Mouse (Mus musculus): ENCODE measurements at regions not wholly inside any gene's neighbourhood (a gene's known extent, or its start where the extent isn't known, plus 50 kb on each side); places are given as distances from the start of the nearest gene placed in this dataset.
"Not testable (repeated sequence)": the region's sequence is repeated elsewhere in the genome, so short reads cannot be mapped to it uniquely, and the experiment has no call there.

GRCm38 (mm10) chr9:91091421-91092050, 270.7 kb upstream of the Zic4 start:
- WGBS, result 98% methylated on average over 1 of the region's 1 CpGs
- no peak for ATAC-seq
- no peak for DNase-seq (ENCODE audit: low spot score)

DNA sequence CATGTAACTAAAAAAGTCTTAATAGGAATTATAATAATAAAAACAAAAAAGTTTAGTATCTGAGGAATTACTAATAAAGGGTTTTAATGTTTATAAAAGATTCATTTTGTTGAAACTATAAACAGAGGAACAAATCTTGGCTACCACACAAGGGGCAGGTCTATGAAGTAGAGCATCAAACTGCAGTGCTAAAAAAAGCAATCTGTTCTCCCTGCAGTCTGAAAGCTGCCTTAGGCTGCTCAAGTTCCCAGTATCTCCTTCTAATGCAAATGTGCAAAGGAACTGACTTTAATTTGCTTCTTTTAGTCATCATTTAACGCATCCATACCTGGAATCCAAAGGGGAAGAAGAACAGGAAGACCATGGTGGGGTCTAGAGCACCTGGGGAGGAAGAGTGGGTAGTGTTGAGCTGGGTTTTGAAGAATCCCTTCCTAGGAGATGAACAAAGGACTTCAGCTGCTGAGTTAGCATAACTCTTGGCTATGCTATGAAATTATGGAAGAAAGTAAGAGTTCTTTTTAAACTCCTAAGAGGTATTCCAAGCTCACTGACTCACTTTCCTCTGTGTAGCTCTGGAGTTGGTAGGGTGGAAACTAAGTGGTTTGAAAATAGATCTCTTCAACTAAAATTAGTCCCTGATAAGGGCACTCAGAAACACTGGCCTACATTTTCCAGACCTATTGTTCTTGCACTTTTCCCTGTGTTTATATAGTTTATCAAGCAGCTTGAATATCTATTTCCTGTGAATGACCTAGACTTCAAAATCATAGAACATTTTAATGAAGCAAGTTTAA, 260.4 kb upstream of the Zic4 start:
- no peak overlapping the region for H3K4me2 ChIP-seq (ENCODE audit: low read length)
- H3K27me3 ChIP-seq (replicated peaks; ENCODE audit: control insufficient read depth, insufficient read depth, low read length), result no peaks in the 10 kb centered on the region
- H3K36me3 ChIP-seq (ENCODE audit: control insufficient read depth, insufficient read depth, low read length), result no peaks in the 10 kb centered on the region
- 55% methylated on average over 1 of the region's 1 CpGs for WGBS
- H3K9me3 ChIP-seq (replicated peaks; ENCODE audit: control insufficient read depth, low read length), result no peaks in the 10 kb centered on the region
- no peaks in the 10 kb centered on the region for H3K4me1 ChIP-seq (ENCODE audit: control insufficient read depth, insufficient read depth, low read length)
- ATAC-seq, result no peak
- H3K4me3 ChIP-seq (ENCODE audit: low read depth, low read length), result no peak overlapping the region
- no peak overlapping the region for H3K27ac ChIP-seq (ENCODE audit: low read depth, low read length)
- no peak overlapping the region for H3K9ac ChIP-seq (ENCODE audit: low read length)
- no peak for DNase-seq (ENCODE audit: low spot score)

More at GRCm38 (mm10) chr9:91091421-91092050, 270.7 kb upstream of the Zic4 start:
- H3K4me1 ChIP-seq (ENCODE audit: control insufficient read depth, insufficient read depth, low read length), result no peaks in the 10 kb centered on the region
- no peaks in the 10 kb centered on the region for H3K27me3 ChIP-seq (replicated peaks; ENCODE audit: control insufficient read depth, insufficient read depth, low read length)
- no peaks in the 10 kb centered on the region for H3K36me3 ChIP-seq (ENCODE audit: control insufficient read depth, insufficient read depth, low read length)
- H3K4me2 ChIP-seq (ENCODE audit: low read length), result no peak overlapping the region
- no peaks in the 10 kb centered on the region for H3K9me3 ChIP-seq (replicated peaks; ENCODE audit: control insufficient read depth, low read length)
- H3K4me3 ChIP-seq (ENCODE audit: low read depth, low read length), result no peak overlapping the region
- no peak overlapping the region for H3K9ac ChIP-seq (ENCODE audit: low read length)
- no peak overlapping the region for H3K27ac ChIP-seq (ENCODE audit: low read depth, low read length)

- H3K4me3 ChIP-seq (ENCODE audit: low read depth, low read length), result no peak overlapping the region
- H3K4me2 ChIP-seq (ENCODE audit: low read length), result no peak overlapping the region
- DNase-seq (ENCODE audit: low spot score) (no peak), ATAC-seq (no peak)
- no peaks in the 10 kb centered on the region for H3K27me3 ChIP-seq (replicated peaks; ENCODE audit: control insufficient read depth, insufficient read depth, low read length)
- no peak overlapping the region for H3K27ac ChIP-seq (ENCODE audit: low read depth, low read length)
- no peaks in the 10 kb centered on the region for H3K36me3 ChIP-seq (ENCODE audit: control insufficient read depth, insufficient read depth, low read length)
- no peak overlapping the region for H3K9ac ChIP-seq (ENCODE audit: low read length)
- no peaks in the 10 kb centered on the region for H3K4me1 ChIP-seq (ENCODE audit: control insufficient read depth, insufficient read depth, low read length)
- H3K9me3 ChIP-seq (replicated peaks; ENCODE audit: control insufficient read depth, low read length), result no peaks in the 10 kb centered on the region
- WGBS, result 72% methylated on average over 5 of the region's 5 CpGs
Measured at GRCm38 (mm10) chr9:91122441-91123035, 239.7 kb upstream of the Zic4 start.

GRCm38 (mm10) chr9:91123208-91123607, 239.0 kb upstream of the Zic4 start:
- peak; percentile 10; the same call in 1 of the 2 replicates for ATAC-seq
- 89% methylated on average over 7 of the region's 7 CpGs for WGBS

GRCm38 (mm10) chr9:91126630-91127245, 235.5 kb upstream of the Zic4 start:
- WGBS, result 29% methylated on average over 8 of the region's 8 CpGs
- H3K4me1 ChIP-seq (ENCODE audit: control insufficient read depth, insufficient read depth, low read length), result no peaks in the 10 kb centered on the region
- H3K9me3 ChIP-seq (replicated peaks; ENCODE audit: control insufficient read depth, low read length), result no peaks in the 10 kb centered on the region
- H3K9ac ChIP-seq (ENCODE audit: low read length), result no peak overlapping the region
- no peak overlapping the region for H3K4me2 ChIP-seq (ENCODE audit: low read length)
- H3K27me3 ChIP-seq (replicated peaks; ENCODE audit: control insufficient read depth, insufficient read depth, low read length), result no peaks in the 10 kb centered on the region
- H3K4me3 ChIP-seq (ENCODE audit: low read depth, low read length), result no peak overlapping the region
- ATAC-seq, result peak; percentile 72; the same call in 1 of the 2 replicates
- peak; percentile 67 for DNase-seq (ENCODE audit: low spot score)
- no peak overlapping the region for H3K27ac ChIP-seq (ENCODE audit: low read depth, low read length)
- no peaks in the 10 kb centered on the region for H3K36me3 ChIP-seq (ENCODE audit: control insufficient read depth, insufficient read depth, low read length)

More at GRCm38 (mm10) chr9:91123208-91123607, 239.0 kb upstream of the Zic4 start:
- Histone ChIP-seq H3K27ac (ENCODE audit: low read depth, low read length) (no peak overlapping the region), H3K4me3 (ENCODE audit: low read depth, low read length) (no peak overlapping the region), H3K9me3 (replicated peaks; ENCODE audit: control insufficient read depth, low read length) (no peaks in the 10 kb centered on the region), H3K4me1 (ENCODE audit: control insufficient read depth, insufficient read depth, low read length) (no peaks in the 10 kb centered on the region), H3K4me2 (ENCODE audit: low read length) (no peak overlapping the region), H3K36me3 (ENCODE audit: control insufficient read depth, insufficient read depth, low read length) (no peaks in the 10 kb centered on the region), H3K9ac (ENCODE audit: low read length) (no peak overlapping the region), H3K27me3 (replicated peaks; ENCODE audit: control insufficient read depth, insufficient read depth, low read length) (no peaks in the 10 kb centered on the region)
- DNase-seq (ENCODE audit: low spot score), result no peak

DNA sequence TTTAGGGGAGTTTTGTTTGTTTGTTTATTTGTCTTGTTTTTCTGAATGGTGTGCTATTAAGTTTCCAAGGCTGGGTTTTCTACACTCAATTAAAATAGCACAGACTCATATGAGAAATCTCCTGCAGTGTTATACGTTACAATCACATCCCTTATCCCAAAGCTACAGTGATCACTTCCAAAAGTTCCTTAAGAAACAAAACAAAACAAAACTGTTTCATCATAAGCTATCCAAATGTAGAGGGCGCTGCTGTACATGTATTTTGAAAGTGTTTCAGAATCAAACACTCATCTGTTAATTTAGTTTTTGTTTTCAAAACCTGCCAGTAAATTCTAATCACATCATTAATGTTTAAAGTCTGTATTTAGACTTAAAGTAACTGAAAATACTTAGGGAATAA, 233.7 kb upstream of the Zic4 start:
- not testable (repeated sequence) for H3K9me3 ChIP-seq (replicated peaks; ENCODE audit: control insufficient read depth, low read length); H3K4me1 ChIP-seq (ENCODE audit: control insufficient read depth, insufficient read depth, low read length); H3K27ac ChIP-seq (ENCODE audit: low read depth, low read length); H3K36me3 ChIP-seq (ENCODE audit: control insufficient read depth, insufficient read depth, low read length); H3K4me2 ChIP-seq (ENCODE audit: low read length); H3K4me3 ChIP-seq (ENCODE audit: low read depth, low read length); DNase-seq (ENCODE audit: low spot score); H3K9ac ChIP-seq (ENCODE audit: low read length); H3K27me3 ChIP-seq (replicated peaks; ENCODE audit: control insufficient read depth, insufficient read depth, low read length); ATAC-seq
- 39% methylated on average over 2 of the region's 2 CpGs for WGBS

GRCm38 (mm10) chr9:91130111-91130720, 232.0 kb upstream of the Zic4 start:
- H3K9ac ChIP-seq (ENCODE audit: low read length), result no peak overlapping the region
- no peaks in the 10 kb centered on the region for H3K4me1 ChIP-seq (ENCODE audit: control insufficient read depth, insufficient read depth, low read length)
- no peaks in the 10 kb centered on the region for H3K27me3 ChIP-seq (replicated peaks; ENCODE audit: control insufficient read depth, insufficient read depth, low read length)
- no peak for ATAC-seq
- 72% methylated on average over 13 of the region's 13 CpGs for WGBS
- no peaks in the 10 kb centered on the region for H3K9me3 ChIP-seq (replicated peaks; ENCODE audit: control insufficient read depth, low read length)
- no peaks in the 10 kb centered on the region for H3K36me3 ChIP-seq (ENCODE audit: control insufficient read depth, insufficient read depth, low read length)
- DNase-seq (ENCODE audit: low spot score), result no peak
- H3K27ac ChIP-seq (ENCODE audit: low read depth, low read length), result no peak overlapping the region
- no peak overlapping the region for H3K4me3 ChIP-seq (ENCODE audit: low read depth, low read length)
- H3K4me2 ChIP-seq (ENCODE audit: low read length), result no peak overlapping the region

- WGBS, result 65% methylated on average over 7 of the region's 7 CpGs
- Histone ChIP-seq H3K4me1 (ENCODE audit: control insufficient read depth, insufficient read depth, low read length) (no peaks in the 10 kb centered on the region), H3K36me3 (ENCODE audit: control insufficient read depth, insufficient read depth, low read length) (no peaks in the 10 kb centered on the region), H3K4me3 (ENCODE audit: low read depth, low read length) (no peak overlapping the region), H3K27me3 (replicated peaks; ENCODE audit: control insufficient read depth, insufficient read depth, low read length) (no peaks in the 10 kb centered on the region), H3K9me3 (replicated peaks; ENCODE audit: control insufficient read depth, low read length) (no peaks in the 10 kb centered on the region), H3K27ac (ENCODE audit: low read depth, low read length) (no peak overlapping the region), H3K4me2 (ENCODE audit: low read length) (no peak overlapping the region), H3K9ac (ENCODE audit: low read length) (no peak overlapping the region)
- DNase-seq (ENCODE audit: low spot score), result peak; percentile 27
- ATAC-seq, result no peak
Measured at GRCm38 (mm10) chr9:91131415-91132255, 230.6 kb upstream of the Zic4 start.

Measured in forebrain, embryonic 14.5 days (tissue).